Mouse (Mus musculus) embryonic fibroblast, embryonic 13.5 days (primary cell): ENCODE data around the gene Ctse.

Experiments used
- CTCF ChIP-seq: IDR thresholded peaks from 2 replicates; pipeline ENCODE4 v1.5.1; 2011; ENCODE audit warnings: mild to moderate bottlenecking, control low read depth, low read length, moderate library complexity, borderline replicate concordance; ENCODE audit not compliant: insufficient read depth
- POLR2A ChIP-seq: IDR thresholded peaks from 2 replicates; pipeline ENCODE4 v1.6.1; 2011; ENCODE audit warnings: low read depth, mild to moderate bottlenecking, control low read depth, low read length, moderate library complexity

DNA sequence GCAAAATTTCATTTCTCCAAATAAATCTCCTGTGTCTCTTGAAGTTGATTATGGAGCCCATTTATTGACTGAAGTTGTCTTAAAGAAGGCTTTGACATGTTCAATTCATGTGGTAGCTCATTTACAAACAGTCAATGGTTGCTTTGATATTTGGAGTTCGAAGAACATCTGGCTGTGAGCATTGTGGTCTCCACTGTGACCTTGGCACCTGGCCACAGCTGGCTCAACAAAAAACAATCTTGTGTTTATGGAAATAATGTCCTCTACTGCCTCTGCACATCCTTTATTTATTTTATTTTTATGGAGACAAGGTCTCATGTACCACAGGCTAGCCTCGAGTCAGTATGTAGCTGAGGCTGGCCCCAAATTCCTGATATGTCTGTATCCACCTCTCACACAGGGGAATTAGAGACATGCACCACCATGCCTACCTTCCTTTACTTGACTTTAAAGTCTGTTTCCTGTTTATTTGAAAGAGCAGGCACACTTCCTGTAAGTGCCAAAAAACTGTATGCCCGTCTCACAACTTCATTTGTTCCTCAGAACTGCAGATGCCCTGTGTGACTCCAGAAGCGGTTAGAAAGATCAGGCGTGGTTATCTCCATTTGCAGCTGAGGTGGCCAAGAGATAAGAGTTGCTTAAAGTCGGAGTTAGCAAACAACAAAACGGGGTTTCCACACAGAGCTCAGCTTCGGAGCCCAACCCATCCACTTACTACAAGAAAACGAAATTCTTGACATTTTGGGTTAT lies at the start of gene Ctse:
- TF ChIP-seq POLR2A (no peak), CTCF (no peak)
